Mouse (Mus musculus) forebrain, embryonic 11.5 days (tissue): ENCODE measurements at regions not wholly inside any gene's neighbourhood (a gene's known extent, or its start where the extent isn't known, plus 50 kb on each side); places are given as distances from the start of the nearest gene placed in this dataset.

Experiments
- ATAC-seq: fragments of 200-750 bp; cut with Nextera tagmentation; replicated peaks from 2 replicates; pipeline ENCODE4 v1.8.0; 2017; ENCODE audit warnings: moderate TSS enrichment; ENCODE audit not compliant: low FRiP score
- DNase-seq: peaks from one replicate; pipeline ENCODE4 v3.0.0-alpha.2; 2017; ENCODE audit warnings: low spot score
- H3K27ac ChIP-seq: fragments of 300-500 bp; sonication (generic); 2 replicates; pipeline ENCODE4 v1.5.1; 2014; ENCODE audit warnings: low read depth, low read length
- H3K27me3 ChIP-seq: fragments of 300-500 bp; sonication (generic); 2 replicates; pipeline ENCODE4 v1.6.1; 2014; ENCODE audit warnings: mild to moderate bottlenecking, low read length, mixed read lengths; ENCODE audit not compliant: control insufficient read depth, insufficient read depth
- H3K36me3 ChIP-seq: fragments of 300-500 bp; sonication (generic); 2 replicates; pipeline ENCODE4 v1.6.1; 2014; ENCODE audit warnings: mild to moderate bottlenecking, low read length, moderate library complexity, mixed read lengths; ENCODE audit not compliant: control insufficient read depth, insufficient read depth
- H3K4me1 ChIP-seq: fragments of 300-500 bp; sonication (generic); replicated peaks from 2 replicates; pipeline ENCODE4 v1.6.1; 2014; ENCODE audit warnings: low read length, mixed read lengths; ENCODE audit not compliant: control insufficient read depth, insufficient read depth
- H3K4me2 ChIP-seq: fragments of 300-500 bp; sonication (generic); 2 replicates; pipeline ENCODE4 v1.6.1; 2014; ENCODE audit warnings: low read depth, mild to moderate bottlenecking, low read length, moderate library complexity, mixed read lengths; ENCODE audit not compliant: severe bottlenecking
- H3K4me3 ChIP-seq: fragments of 300-500 bp; sonication (generic); 2 replicates; pipeline ENCODE4 v1.5.1; 2014; ENCODE audit warnings: low read depth, low read length
- H3K9ac ChIP-seq: fragments of 300-500 bp; sonication (generic); 2 replicates; pipeline ENCODE4 v1.6.1; 2014; ENCODE audit warnings: low read length
- H3K9me3 ChIP-seq: fragments of 300-500 bp; sonication (generic); 2 replicates; pipeline ENCODE4 v1.6.1; 2016; ENCODE audit warnings: low read length, mixed read lengths; ENCODE audit not compliant: control insufficient read depth
- WGBS: fragments of 180-500 bp; shearing (Covaris S2); extraction: QIAGEN DNeasy Blood & Tissue Kit; methylation state at CpG from one replicate; pipeline ENCODE4 v1.1.7; 2014; 5-methylcytosine and 5-hydroxymethylcytosine counted together

GRCm38 (mm10) chr1:114151741-114152140 is 1532.8 kb upstream of the Cntnap5a start:
- H3K36me3 ChIP-seq, result no peaks in the 10 kb centered on the region
- DNase-seq (no peak), ATAC-seq (peak; percentile 76)
- H3K27ac ChIP-seq, result no peak overlapping the region
- no peaks in the 10 kb centered on the region for H3K27me3 ChIP-seq
- no peak overlapping the region for H3K4me2 ChIP-seq
- no peaks in the 10 kb centered on the region for H3K4me1 ChIP-seq
- H3K9ac ChIP-seq, result no peak overlapping the region
- 39% methylated on average over 1 of the region's 1 CpGs for WGBS
- no peaks in the 10 kb centered on the region for H3K9me3 ChIP-seq
- H3K4me3 ChIP-seq, result no peak overlapping the region

- Histone ChIP-seq H3K4me3 (no peak overlapping the region), H3K4me1 (no peaks in the 10 kb centered on the region), H3K9me3 (no peaks in the 10 kb centered on the region), H3K4me2 (no peak overlapping the region), H3K27ac (no peak overlapping the region), H3K27me3 (no peaks in the 10 kb centered on the region), H3K9ac (no peak overlapping the region), H3K36me3 (no peaks in the 10 kb centered on the region)
- no peak for DNase-seq
- no peak for ATAC-seq
Measured at GRCm38 (mm10) chr1:114152855-114153254, 1531.7 kb upstream of the Cntnap5a start.
